Mouse (Mus musculus): ENCODE measurements around the gene Tmprss3. TPM values are rescaled to one million over a fixed set of nuclear protein-coding genes. Genes with fewer than 3 reads are reported as not detected.

Gene Tmprss3
- polyA plus RNA-seq, 1 experiment from 2014 or later, result 0.12 TPM

DNA sequence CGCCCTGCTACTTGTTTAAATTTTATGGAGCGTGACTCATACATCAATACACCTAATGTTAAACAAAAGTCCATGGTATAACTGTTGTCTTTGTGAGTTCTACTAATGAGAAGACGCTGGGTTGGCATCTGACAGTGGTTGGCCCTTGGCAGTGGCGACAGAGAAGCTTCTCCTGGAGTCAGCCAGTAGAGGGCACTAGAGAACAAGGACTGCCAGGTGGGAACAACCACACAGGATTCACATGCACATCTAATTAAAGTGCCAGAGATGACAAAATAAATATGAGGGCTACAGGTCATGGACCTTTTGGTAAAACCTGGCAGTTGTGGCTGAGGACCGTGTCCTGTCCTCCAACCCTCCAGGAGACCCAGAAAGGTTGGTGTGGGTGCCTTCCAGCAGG, 60.4 kb downstream of the Tmprss3 start:
- H3K27me3 ChIP-seq (replicated peaks; ENCODE audit: control insufficient read depth, insufficient read depth, low read length), result no peaks in the 10 kb centered on the region
- no peak overlapping the region for H3K4me2 ChIP-seq
- H3K4me1 ChIP-seq (replicated peaks; ENCODE audit: control insufficient read depth, insufficient read depth, low read length), result peaks cover 5% of the 10 kb centered on the region
- no peak overlapping the region for H3K9ac ChIP-seq (ENCODE audit: low read depth, low read length)
- H3K4me3 ChIP-seq (ENCODE audit: low read depth, low read length), result no peak overlapping the region
- 22% methylated on average over 5 of the region's 5 CpGs for WGBS
- H3K9me3 ChIP-seq (ENCODE audit: control insufficient read depth, low read length), result no peaks in the 10 kb centered on the region
- ATAC-seq (replicated peaks; ENCODE audit: low FRiP score), result no peak
- H3K36me3 ChIP-seq (ENCODE audit: control insufficient read depth, insufficient read depth, low read length), result no peaks in the 10 kb centered on the region
- H3K27ac ChIP-seq (ENCODE audit: low read depth, low read length), result no peak overlapping the region
- no peak for DNase-seq (ENCODE audit: low spot score)

DNA sequence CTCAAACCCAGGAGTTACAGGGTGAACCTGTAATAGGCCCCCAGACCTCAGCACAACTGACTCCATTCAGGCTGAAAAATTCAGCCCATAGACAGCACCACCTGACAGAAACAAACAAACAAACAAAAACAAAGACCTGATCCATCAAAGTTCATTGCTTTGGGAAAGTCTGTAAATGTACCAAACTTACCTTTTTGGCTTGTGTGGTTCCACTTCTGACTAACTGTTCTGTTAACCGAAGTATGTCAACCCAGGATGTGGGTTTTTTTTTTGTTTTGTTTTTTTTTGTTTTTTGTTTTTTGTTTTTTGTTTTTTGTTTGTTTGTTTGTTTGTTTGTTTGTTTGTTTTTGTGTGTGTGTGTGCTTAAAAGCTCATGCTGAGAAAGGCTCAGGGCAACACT, 62.0 kb downstream of the Tmprss3 start:
- Histone ChIP-seq H3K4me3 (ENCODE audit: low read depth, low read length) (no peak overlapping the region), H3K9ac (ENCODE audit: low read depth, low read length) (no peak overlapping the region), H3K4me2 (no peak overlapping the region), H3K36me3 (ENCODE audit: control insufficient read depth, insufficient read depth, low read length) (no peaks in the 10 kb centered on the region), H3K27me3 (replicated peaks; ENCODE audit: control insufficient read depth, insufficient read depth, low read length) (no peaks in the 10 kb centered on the region), H3K27ac (ENCODE audit: low read depth, low read length) (no peak overlapping the region), H3K4me1 (replicated peaks; ENCODE audit: control insufficient read depth, insufficient read depth, low read length) (peaks cover 5% of the 10 kb centered on the region), H3K9me3 (ENCODE audit: control insufficient read depth, low read length) (no peaks in the 10 kb centered on the region)
- DNase-seq (ENCODE audit: low spot score) (no peak), ATAC-seq (replicated peaks; ENCODE audit: low FRiP score) (no peak)
- 75% methylated on average over 1 of the region's 1 CpGs for WGBS

DNA sequence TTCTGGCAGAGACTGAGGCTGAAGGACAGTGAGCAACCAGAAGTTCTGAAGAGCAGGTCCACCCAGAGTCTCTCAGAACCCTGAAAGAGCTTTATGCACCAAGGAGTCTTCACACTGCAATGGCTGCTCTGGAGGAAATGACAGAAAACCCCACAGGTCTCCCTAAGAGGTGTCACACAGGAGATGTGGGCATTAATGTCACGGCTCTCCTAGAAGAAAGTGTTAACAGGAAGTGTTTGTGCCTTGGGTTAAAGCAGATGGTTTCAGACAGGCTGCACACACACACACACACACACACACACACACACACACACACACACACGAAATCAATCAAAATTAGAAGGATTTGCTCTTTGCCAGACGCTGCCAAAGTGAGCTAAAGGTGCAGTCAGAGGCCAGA, 62.5 kb downstream of the Tmprss3 start:
- H3K9ac ChIP-seq (ENCODE audit: low read depth, low read length), result no peak overlapping the region
- H3K4me2 ChIP-seq, result no peak overlapping the region
- no peaks in the 10 kb centered on the region for H3K27me3 ChIP-seq (replicated peaks; ENCODE audit: control insufficient read depth, insufficient read depth, low read length)
- no peak overlapping the region for H3K27ac ChIP-seq (ENCODE audit: low read depth, low read length)
- no peaks in the 10 kb centered on the region for H3K36me3 ChIP-seq (ENCODE audit: control insufficient read depth, insufficient read depth, low read length)
- no peaks in the 10 kb centered on the region for H3K9me3 ChIP-seq (ENCODE audit: control insufficient read depth, low read length)
- peaks cover 5% of the 10 kb centered on the region for H3K4me1 ChIP-seq (replicated peaks; ENCODE audit: control insufficient read depth, insufficient read depth, low read length)
- 69% methylated on average over 3 of the region's 3 CpGs for WGBS
- DNase-seq (ENCODE audit: low spot score), result no peak
- no peak overlapping the region for H3K4me3 ChIP-seq (ENCODE audit: low read depth, low read length)
- no peak for ATAC-seq (replicated peaks; ENCODE audit: low FRiP score)

DNA sequence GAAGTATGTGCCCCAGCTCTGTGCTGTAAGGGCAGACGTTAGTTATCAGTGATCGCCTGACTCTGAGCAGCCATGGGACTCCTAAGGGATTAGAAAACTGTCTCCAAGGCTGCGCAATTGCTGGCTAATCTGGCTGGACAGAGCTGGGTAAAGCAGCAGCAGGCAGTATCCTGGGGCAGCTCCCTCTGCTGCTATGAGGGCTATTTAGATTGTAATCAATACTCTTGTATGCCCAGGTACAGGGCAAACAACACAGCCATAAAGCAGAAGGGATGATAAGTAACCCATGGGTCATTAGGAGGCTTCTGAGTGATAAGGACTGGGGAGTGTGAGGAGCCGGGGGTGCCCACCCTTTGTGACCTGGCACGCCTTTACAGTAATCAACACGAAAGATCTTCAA, 63.9 kb downstream of the Tmprss3 start:
- WGBS, result 58% methylated on average over 6 of the region's 6 CpGs

DNA sequence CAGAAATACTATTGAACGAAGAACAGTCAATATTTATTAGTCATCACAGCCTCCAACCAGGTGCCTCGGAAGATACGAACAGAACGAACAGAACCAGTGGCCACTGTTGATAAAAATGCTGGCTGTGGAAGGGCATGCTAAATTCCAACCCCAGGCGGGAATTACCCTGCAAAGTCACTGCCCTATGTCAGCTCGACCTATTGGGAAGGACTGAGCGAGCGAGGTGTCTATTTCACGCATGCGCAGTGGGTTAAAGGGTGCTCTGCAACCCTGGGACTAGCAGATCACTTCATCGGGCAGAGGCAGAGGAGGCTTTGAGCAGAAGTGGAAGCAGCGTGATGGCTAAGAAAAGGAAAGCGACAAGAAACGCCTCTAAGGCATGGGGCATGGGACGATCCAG, 65.0 kb downstream of the Tmprss3 start:
- Histone ChIP-seq H3K27me3 (replicated peaks; ENCODE audit: control insufficient read depth, insufficient read depth, low read length) (no peaks in the 10 kb centered on the region; the same call in 1 of the 2 replicates), H3K27ac (ENCODE audit: low read depth, low read length) (no peak overlapping the region), H3K4me3 (ENCODE audit: low read depth, low read length) (no peak overlapping the region), H3K9me3 (ENCODE audit: control insufficient read depth, low read length) (no peaks in the 10 kb centered on the region), H3K36me3 (ENCODE audit: control insufficient read depth, insufficient read depth, low read length) (no peaks in the 10 kb centered on the region), H3K4me2 (peak overlapping the region; percentile 3; the same call in 1 of the 2 replicates), H3K4me1 (replicated peaks; ENCODE audit: control insufficient read depth, insufficient read depth, low read length) (peaks cover 10% of the 10 kb centered on the region), H3K9ac (ENCODE audit: low read depth, low read length) (no peak overlapping the region)
- DNase-seq (ENCODE audit: low spot score) (no peak), ATAC-seq (replicated peaks; ENCODE audit: low FRiP score) (no peak)
- WGBS, result 64% methylated on average over 15 of the region's 15 CpGs

More for the DNA sequence above, 63.9 kb downstream of the Tmprss3 start:
- ATAC-seq (replicated peaks; ENCODE audit: low FRiP score), result no peak
- Histone ChIP-seq H3K36me3 (ENCODE audit: control insufficient read depth, insufficient read depth, low read length) (no peaks in the 10 kb centered on the region), H3K27me3 (replicated peaks; ENCODE audit: control insufficient read depth, insufficient read depth, low read length) (no peaks in the 10 kb centered on the region; the same call in 1 of the 2 replicates), H3K4me2 (no peak overlapping the region; the same call in 1 of the 2 replicates), H3K9me3 (ENCODE audit: control insufficient read depth, low read length) (no peaks in the 10 kb centered on the region), H3K4me3 (ENCODE audit: low read depth, low read length) (no peak overlapping the region), H3K9ac (ENCODE audit: low read depth, low read length) (no peak overlapping the region), H3K4me1 (replicated peaks; ENCODE audit: control insufficient read depth, insufficient read depth, low read length) (peaks cover 5% of the 10 kb centered on the region), H3K27ac (ENCODE audit: low read depth, low read length) (no peak overlapping the region)
- DNase-seq (ENCODE audit: low spot score), result no peak

DNA sequence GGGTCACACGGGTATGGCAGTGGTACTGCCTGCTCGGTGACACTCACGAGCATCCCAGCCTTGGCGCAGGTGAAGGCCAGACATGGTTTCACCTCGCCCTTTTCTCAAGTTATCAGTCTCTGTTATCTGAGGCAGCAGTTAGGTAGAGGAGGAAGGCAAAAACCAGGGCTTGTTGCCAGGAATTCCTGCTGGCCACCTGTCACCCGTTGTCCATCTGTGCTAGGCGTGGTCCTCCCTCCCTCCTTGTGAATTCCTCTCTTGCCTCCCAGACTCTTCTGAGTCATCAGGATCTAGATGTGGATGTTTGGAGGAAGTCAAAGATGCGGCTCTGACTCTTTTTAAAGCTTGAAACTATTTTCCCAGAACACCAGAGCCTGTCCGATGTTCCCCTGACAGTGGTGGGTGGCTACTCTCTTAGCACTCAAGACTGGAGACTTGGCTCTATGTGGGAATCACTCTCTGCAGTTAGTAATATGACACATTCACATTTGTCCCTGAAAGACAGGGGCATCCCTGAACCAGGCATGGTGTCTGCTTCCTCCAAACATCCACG, 67.4 kb downstream of the Tmprss3 start:
- Histone ChIP-seq H3K27me3 (replicated peaks; ENCODE audit: control insufficient read depth, insufficient read depth, low read length) (peaks cover 3% of the 10 kb centered on the region; the same call in 1 of the 2 replicates), H3K4me3 (ENCODE audit: low read depth, low read length) (no peak overlapping the region), H3K9me3 (ENCODE audit: control insufficient read depth, low read length) (no peaks in the 10 kb centered on the region), H3K4me1 (replicated peaks; ENCODE audit: control insufficient read depth, insufficient read depth, low read length) (peaks cover 10% of the 10 kb centered on the region), H3K4me2 (no peak overlapping the region), H3K9ac (ENCODE audit: low read depth, low read length) (no peak overlapping the region), H3K36me3 (ENCODE audit: control insufficient read depth, insufficient read depth, low read length) (no peaks in the 10 kb centered on the region), H3K27ac (ENCODE audit: low read depth, low read length) (no peak overlapping the region)
- ATAC-seq (replicated peaks; ENCODE audit: low FRiP score) (no peak), DNase-seq (ENCODE audit: low spot score) (no peak)
- WGBS, result 74% methylated on average over 10 of the region's 10 CpGs

DNA sequence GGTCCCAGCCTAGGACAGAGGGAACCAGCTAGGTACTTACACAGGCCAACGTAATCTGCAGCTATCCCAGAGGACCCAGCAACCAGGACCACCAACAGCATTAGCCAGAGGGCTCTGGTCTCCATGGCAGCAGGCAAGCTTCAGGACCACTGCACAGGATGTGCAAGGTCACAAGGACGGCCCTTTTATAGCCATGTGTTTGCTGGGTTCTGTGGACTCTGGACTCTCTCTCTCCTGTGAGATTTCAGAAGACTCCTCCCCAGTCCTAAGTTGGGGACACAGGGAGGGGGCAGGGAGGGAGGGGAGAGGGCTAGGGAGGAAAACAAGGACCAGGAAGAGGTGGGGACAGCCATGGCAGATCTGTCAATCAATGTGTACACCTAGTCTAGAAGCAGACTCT, 69.3 kb downstream of the Tmprss3 start, which contains the start of gene Tff3:
Tff3 (minus strand) TSS at position 195 of the 400 bp plus-strand sequence.
- DNase-seq (ENCODE audit: low spot score) (no peak), ATAC-seq (replicated peaks; ENCODE audit: low FRiP score) (no peak; the same call in 1 of the 2 replicates)

More for the DNA sequence above, 69.3 kb downstream of the Tmprss3 start, which contains the start of gene Tff3:
- H3K36me3 ChIP-seq (ENCODE audit: control insufficient read depth, insufficient read depth, low read length), result no peaks in the 10 kb centered on the region
- no peak within 1 kb of the TSS for H3K27ac ChIP-seq (ENCODE audit: low read depth, low read length)
- no peak within 1 kb of the TSS for H3K4me2 ChIP-seq
- H3K9me3 ChIP-seq (ENCODE audit: control insufficient read depth, low read length), result no peaks in the 10 kb centered on the region
- H3K4me1 ChIP-seq (replicated peaks; ENCODE audit: control insufficient read depth, insufficient read depth, low read length), result peaks cover 5% of the 10 kb centered on the region
- WGBS, result 33% methylated on average over 2 of the region's 2 CpGs
- H3K4me3 ChIP-seq (ENCODE audit: low read depth, low read length), result no peak within 1 kb of the TSS
- no peak within 1 kb of the TSS for H3K9ac ChIP-seq (ENCODE audit: low read depth, low read length)
- H3K27me3 ChIP-seq (replicated peaks; ENCODE audit: control insufficient read depth, insufficient read depth, low read length), result peaks cover 3% of the 10 kb centered on the region; the same call in 1 of the 2 replicates

Other genes starting within 250 kb of the Tmprss3 start
- not detected in 2 replicates for gene Umodl1, start 244.3 kb downstream of the Tmprss3 start, polyA plus RNA-seq (2014; fragmentation: Nextera tagmentation; extraction: Ambion mirVana)
- 6.5 and 6.7 TPM in 2 replicates for gene Abcg1, start 141.3 kb downstream of the Tmprss3 start, polyA plus RNA-seq (2014; fragmentation: Nextera tagmentation; extraction: Ambion mirVana)
- 2.1 and 2.5 TPM in 2 replicates for gene Tff3, start 69.3 kb downstream of the Tmprss3 start, polyA plus RNA-seq (2014; fragmentation: Nextera tagmentation; extraction: Ambion mirVana)
- not detected in 2 replicates for gene Tff2, start 54.7 kb downstream of the Tmprss3 start, polyA plus RNA-seq (2014; fragmentation: Nextera tagmentation; extraction: Ambion mirVana)
- gene Tff1, start 33.7 kb downstream of the Tmprss3 start, polyA plus RNA-seq (2014; fragmentation: Nextera tagmentation; extraction: Ambion mirVana), result not detected in 2 replicates
- 37.9 and 42.5 TPM in 2 replicates for gene Ubash3a, start 8.9 kb upstream of the Tmprss3 start, polyA plus RNA-seq (2014; fragmentation: Nextera tagmentation; extraction: Ambion mirVana)
- 0.40 and 0.88 TPM in 2 replicates for gene Rsph1, start 78.4 kb upstream of the Tmprss3 start, polyA plus RNA-seq (2014; fragmentation: Nextera tagmentation; extraction: Ambion mirVana)
- 6.6 and 7.7 TPM in 2 replicates for gene Slc37a1, start 87.8 kb upstream of the Tmprss3 start, polyA plus RNA-seq (2014; fragmentation: Nextera tagmentation; extraction: Ambion mirVana)
- gene Pde9a, start 187.2 kb upstream of the Tmprss3 start, polyA plus RNA-seq (2014; fragmentation: Nextera tagmentation; extraction: Ambion mirVana), result 10.4 and 11.5 TPM in 2 replicates